In genomic region chr7:99217338-99218074, GRCm38 (mm10) we compare ENCODE assay signal across 11 mouse cellular contexts. TPM values are rescaled to one million over a fixed set of nuclear protein-coding genes. Genes with fewer than 3 reads are reported as not detected.
DNase-seq lines count a peak whose midpoint lies in the region; TF ChIP-seq lines count a peak whose summit lies in the region.
"Had no signal": no experiment of that assay in that cellular context is flagged by ENCODE, and none has a peak within 500 bp of the region (broad histone marks: within the 10 kb centered on the region; RNA-seq: fewer than 3 reads in every experiment).

No protein-coding gene starts in this region.

- no peaks in the 10 kb centered on the region for H3K9me3 ChIP-seq in heart, embryonic 10.5 days
- H3K9me3 ChIP-seq: embryonic facial prominence, embryonic 15.5 days; G1E had no signal

- H3K27me3 ChIP-seq in heart, embryonic 10.5 days (ENCODE audit: insufficient read depth, poor library complexity, severe bottlenecking) = no peaks in the 10 kb centered on the region; the same call in 1 of the 2 replicates
- H3K27me3 ChIP-seq: embryonic facial prominence, embryonic 15.5 days had no signal

- no peaks in the 10 kb centered on the region for H3K36me3 ChIP-seq in heart, embryonic 10.5 days
- H3K36me3 ChIP-seq: embryonic facial prominence, embryonic 15.5 days; G1E had no signal

- H3K27ac ChIP-seq in gastrocnemius, adult 2 months = peak overlapping the region; percentile 46; the same call in 1 of the 2 replicates
- H3K27ac ChIP-seq in heart, embryonic 10.5 days = peak overlapping the region; percentile 30; the same call in 1 of the 2 replicates
- H3K27ac ChIP-seq: embryonic facial prominence, embryonic 15.5 days; macrophage had no signal

- H3K4me3 ChIP-seq in gastrocnemius, adult 2 months = no peak overlapping the region
- H3K4me3 ChIP-seq in heart, embryonic 10.5 days = no peak overlapping the region
- H3K4me3 ChIP-seq: embryonic facial prominence, embryonic 15.5 days had no signal

- WGBS in heart, embryonic 10.5 days = 71% methylated on average over 3 of the region's 3 CpGs

- intact Hi-C loops in gastrocnemius, adult 2 months (cut with DNase I) = no loop called here
- intact Hi-C loops in left cerebral cortex, postnatal 4 days (cut with DNase I) = no loop called here

- peaks cover 40% of the 10 kb centered on the region for H3K4me1 ChIP-seq in heart, embryonic 10.5 days

- DNase-seq in gastrocnemius, adult 2 months = peak; percentile 73
- no peak for DNase-seq in gastrocnemius, adult 8-10 months (ENCODE audit: low spot score in 2 of 2)
- DNase-seq in adrenal gland, postnatal 25 days = peak; percentile 29
- no peak for DNase-seq in heart, embryonic 10.5 days (ENCODE audit: low spot score)
- peak; percentile 72 for DNase-seq in left cerebral cortex, postnatal 4 days
- DNase-seq in skeletal muscle tissue, adult 2 months (ENCODE audit: low read depth, low spot score) = peak; percentile 65
- DNase-seq in cerebellum, adult 8-10 months = no peak
- DNase-seq in yolk sac, embryonic 10.5 days (ENCODE audit: low spot score) = no peak

- TF ChIP-seq CTCF in gastrocnemius, adult 2 months (IDR thresholded peaks at IDR 0.05) = no peak

RNA-seq across cellular contexts. Expression of gene Mogat2, which starts 20.9 kb away (rescaled TPM):
- not detected for total RNA-seq in gastrocnemius, adult 2 months (2021)
- not detected for total RNA-seq in gastrocnemius, adult 8-10 months (2022)
- total RNA-seq in adrenal gland, postnatal 25 days (2021) = 0.79 and 2.3 TPM in 2 replicates
- 11.1 and 30.6 TPM in 2 replicates for polyA plus RNA-seq in heart, embryonic 10.5 days (2016; fragmentation: Nextera tagmentation; extraction: Ambion mirVana)
- total RNA-seq in left cerebral cortex, postnatal 4 days (2021) = under 1 TPM in 1 of 2 experiments, not detected in 1; 0.26 TPM
- total RNA-seq: G1E had no signal

RNA-seq across cellular contexts. Expression of gene Dgat2, which starts 35.0 kb away (rescaled TPM):
- total RNA-seq in gastrocnemius, adult 2 months (2021) = 10 to 100 TPM; 32.9 to 69.4 TPM
- total RNA-seq in gastrocnemius, adult 8-10 months (2022) = 10 to 100 TPM; 33.2 to 62.2 (median 41.4) TPM
- total RNA-seq in adrenal gland, postnatal 25 days (2021) = 635 and 725 TPM in 2 replicates
- 12.5 and 24.3 TPM in 2 replicates for polyA plus RNA-seq in heart, embryonic 10.5 days (2016; fragmentation: Nextera tagmentation; extraction: Ambion mirVana)
- 10 to 100 TPM; 31.9 to 37.2 TPM for total RNA-seq in left cerebral cortex, postnatal 4 days (2021)

RNA-seq across cellular contexts. Expression of gene Map6, which starts 49.7 kb away (rescaled TPM):
- 1 to 10 TPM; 2.6 to 5.2 TPM for total RNA-seq in gastrocnemius, adult 2 months (2021)
- total RNA-seq in gastrocnemius, adult 8-10 months (2022) = 1 to 10 TPM; 1.5 to 2.8 (median 2.1) TPM
- 6.7 and 8.8 TPM in 2 replicates for total RNA-seq in adrenal gland, postnatal 25 days (2021)
- 2.1 and 2.3 TPM in 2 replicates for polyA plus RNA-seq in heart, embryonic 10.5 days (2016; fragmentation: Nextera tagmentation; extraction: Ambion mirVana)
- 100 to 1,000 TPM; 277 to 282 TPM for total RNA-seq in left cerebral cortex, postnatal 4 days (2021)
- polyA plus RNA-seq: G1E had no signal

Comparison
In these comparisons a context has a peak if more than half of its experiments do, and no peak if none do; other contexts are left out.
1. DNase-seq: peak in gastrocnemius, adult 2 months (single experiment), adrenal gland, postnatal 25 days (single experiment), left cerebral cortex, postnatal 4 days (single experiment) and skeletal muscle tissue, adult 2 months (single experiment); none in gastrocnemius, adult 8-10 months (0 of 2), heart, embryonic 10.5 days (single experiment), cerebellum, adult 8-10 months (single experiment) and yolk sac, embryonic 10.5 days (single experiment).
2. RNA of gene Map6, which starts 49.7 kb away (total RNA-seq): 277 to 282 TPM in left cerebral cortex, postnatal 4 days; 6.7 to 8.8 TPM in adrenal gland, postnatal 25 days, 2.6 to 5.2 TPM in gastrocnemius, adult 2 months and 1.5 to 2.8 TPM in gastrocnemius, adult 8-10 months; every median in the first group is over 10 times any median in the second.